Mouse (Mus musculus) erythroblast, embryonic 14.5 days (primary cell): ENCODE measurements around the gene Ccr7.

Experiments
- GATA1 ChIP-seq: IDR thresholded peaks from 2 replicates; pipeline ENCODE4 v1.6.1; 2012; ENCODE audit warnings: low read length, inconsistent platforms, mixed read lengths
- TAL1 ChIP-seq: IDR thresholded peaks from 3 replicates; pipeline ENCODE4 v1.6.1; 2012; ENCODE audit warnings: low read length, inconsistent platforms, mixed read lengths

DNA sequence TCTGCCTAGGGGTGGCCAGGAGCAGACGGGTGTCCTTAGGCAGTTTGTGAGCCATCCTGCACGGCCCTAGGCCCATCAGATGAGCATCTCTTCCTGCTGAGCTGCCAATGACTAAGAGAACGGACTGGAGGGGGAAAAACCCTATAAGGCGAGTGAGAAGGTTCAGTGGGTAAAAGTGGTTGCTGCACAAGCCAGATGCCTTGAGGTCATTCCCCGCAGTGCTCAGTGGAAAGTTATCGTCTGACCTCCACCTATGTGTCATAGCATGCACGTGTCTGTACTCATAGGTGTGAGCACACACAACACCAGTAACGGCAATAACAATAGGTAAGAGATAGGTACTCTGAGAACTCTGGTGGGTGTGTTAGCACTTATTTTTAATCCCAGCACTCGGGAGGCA is 56.0 kb downstream of the Ccr7 start:
- no peak for TF ChIP-seq GATA1
- TF ChIP-seq TAL1: no peak
